Mouse (Mus musculus) lung, adult 2 months (tissue): ENCODE measurements around the gene Aldoc.

Experiments used
- CTCF ChIP-seq: fragments of 200-500 bp; IDR thresholded peaks from 2 replicates; pipeline ENCODE4 v1.5.1; 2011; ENCODE audit warnings: mild to moderate bottlenecking, low read length, control low read depth; ENCODE audit not compliant: insufficient read depth
- POLR2A ChIP-seq: fragments of 200-500 bp; IDR thresholded peaks from 2 replicates; pipeline ENCODE4 v1.6.1; 2011; ENCODE audit warnings: low read depth, mild to moderate bottlenecking, control low read depth, low read length, borderline replicate concordance; ENCODE audit errors: extremely low read depth

- no peak for TF ChIP-seq CTCF
- TF ChIP-seq POLR2A = no peak
Observed at GRCm38 (mm10) chr11:78278853-78279252, 43.9 kb upstream of the Aldoc start.
